Mouse (Mus musculus) regulatory T cell (primary cell): ENCODE measurements around the gene Pdss2.

Experiments
- in situ Hi-C: fragments of 300-600 bp; cut with MboI, MseI; formaldehyde crosslinking; loops from one replicate; pipeline ENCODE4 v1.15.1; 2025; ENCODE audit warnings: high pct_unique_total_duplicates

Pdss2 gene

GRCm38 (mm10) chr10:43312211-43312610 lies 90.9 kb downstream of the Pdss2 start:
- in situ Hi-C loops = no loop called here

- in situ Hi-C loops = no loop called here
Observed at GRCm38 (mm10) chr10:43312658-43313417, 91.6 kb downstream of the Pdss2 start.

- in situ Hi-C loops = no loop called here
Observed at GRCm38 (mm10) chr10:43315228-43315627, 93.9 kb downstream of the Pdss2 start.

GRCm38 (mm10) chr10:43317327-43317951 lies 96.2 kb downstream of the Pdss2 start:
- in situ Hi-C loops = no loop called here

DNA sequence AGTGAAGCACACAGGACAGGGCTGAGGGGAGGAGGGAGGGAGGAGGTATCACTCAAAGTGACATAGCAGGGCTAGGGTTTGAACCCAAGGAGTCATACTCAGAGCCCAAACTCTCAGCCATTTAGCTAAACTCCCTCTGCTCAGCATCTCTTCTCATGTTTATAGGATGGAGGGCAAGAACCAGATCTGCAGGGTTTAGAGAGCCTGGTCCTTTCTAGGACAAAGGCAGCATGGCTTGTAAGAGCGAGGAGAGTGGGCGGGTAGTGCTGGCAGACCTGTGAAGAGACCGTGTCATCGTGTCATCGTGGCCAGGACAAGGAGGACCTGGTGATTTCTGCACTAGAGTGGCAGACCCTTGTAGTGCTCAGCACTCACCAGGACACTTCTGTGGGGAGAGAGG lies 99.7 kb downstream of the Pdss2 start:
- in situ Hi-C loops = no loop called here

GRCm38 (mm10) chr10:43322446-43323178 lies 101.3 kb downstream of the Pdss2 start:
- in situ Hi-C loops = no loop called here

DNA sequence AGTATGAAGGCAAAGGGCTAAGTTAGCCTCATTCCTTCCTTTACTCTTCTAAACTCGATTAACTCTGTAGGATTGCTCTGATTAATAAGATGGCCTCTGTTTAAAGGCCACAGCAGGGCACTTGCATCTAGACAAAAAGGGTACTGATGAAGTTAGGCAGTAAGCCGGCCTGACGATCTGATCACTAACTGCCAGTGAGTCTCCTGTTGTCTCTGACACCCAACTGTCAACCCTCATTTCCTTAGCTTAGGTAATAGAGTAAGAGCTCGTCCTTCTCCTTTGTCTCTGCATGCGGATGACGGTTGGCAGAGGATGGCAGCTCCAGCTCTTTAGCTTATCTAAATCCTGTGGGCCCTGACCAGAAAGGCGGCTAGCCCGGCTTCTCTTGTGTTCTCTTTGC lies 102.1 kb downstream of the Pdss2 start:
- in situ Hi-C loops = no loop called here

DNA sequence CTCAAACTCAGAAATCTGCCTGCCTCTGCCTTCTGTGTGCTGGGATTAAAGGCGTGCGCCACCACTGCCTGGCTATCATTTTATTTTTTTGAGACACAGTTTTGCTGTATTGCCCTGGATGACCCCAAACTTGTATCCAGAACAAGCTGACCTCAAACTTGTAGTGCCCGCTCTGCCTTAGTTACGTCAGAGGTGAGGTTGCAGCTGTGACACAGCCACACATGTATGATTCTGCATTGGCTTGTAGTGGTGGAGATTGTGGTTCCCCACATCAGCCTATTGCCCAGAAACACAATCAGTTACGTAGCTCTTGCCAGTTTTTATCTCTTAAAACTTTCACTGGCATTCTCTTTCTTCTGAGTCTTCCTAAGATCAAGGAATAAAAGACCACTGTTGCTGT lies 108.5 kb downstream of the Pdss2 start:
- in situ Hi-C loops = no loop called here

GRCm38 (mm10) chr10:43330691-43331090 lies 109.4 kb downstream of the Pdss2 start:
- in situ Hi-C loops = no loop called here

DNA sequence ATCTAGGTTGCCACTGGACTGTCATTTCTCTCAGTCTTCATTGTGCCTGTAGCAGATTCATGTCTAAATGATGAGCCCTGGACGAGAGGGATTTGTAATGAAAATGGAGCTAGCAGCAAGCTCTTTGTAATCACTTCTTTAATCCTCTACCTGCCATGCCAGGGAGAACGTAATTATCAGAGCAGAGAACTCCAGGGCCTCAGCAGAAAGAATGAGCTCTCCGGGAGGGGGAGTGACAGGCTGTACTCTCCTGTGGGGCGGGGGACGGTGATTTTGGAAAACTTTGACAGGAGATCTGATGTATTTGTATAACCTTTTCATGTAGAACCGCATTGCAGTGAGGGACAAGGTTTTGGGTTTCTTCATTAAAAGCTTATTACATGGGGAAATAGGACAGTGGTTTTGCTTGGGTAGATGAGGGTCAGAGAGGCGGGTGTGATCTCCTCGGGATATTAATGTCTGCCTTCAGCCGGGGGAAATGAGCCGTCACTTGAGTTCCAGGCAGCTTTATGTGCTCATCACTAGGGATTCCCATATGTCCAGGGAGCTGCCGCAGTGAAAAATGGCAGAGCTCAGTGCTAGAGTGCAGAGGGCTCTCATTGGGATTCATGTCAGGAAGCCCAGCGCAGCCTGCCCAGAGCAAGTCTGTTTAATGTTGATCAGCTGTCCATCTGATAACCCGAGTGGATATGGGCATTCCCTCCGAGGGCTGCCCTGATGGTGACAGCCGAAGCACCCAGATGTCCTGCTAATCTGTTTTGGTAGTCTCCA lies 110.8 kb downstream of the Pdss2 start:
- in situ Hi-C loops = no loop called here

DNA sequence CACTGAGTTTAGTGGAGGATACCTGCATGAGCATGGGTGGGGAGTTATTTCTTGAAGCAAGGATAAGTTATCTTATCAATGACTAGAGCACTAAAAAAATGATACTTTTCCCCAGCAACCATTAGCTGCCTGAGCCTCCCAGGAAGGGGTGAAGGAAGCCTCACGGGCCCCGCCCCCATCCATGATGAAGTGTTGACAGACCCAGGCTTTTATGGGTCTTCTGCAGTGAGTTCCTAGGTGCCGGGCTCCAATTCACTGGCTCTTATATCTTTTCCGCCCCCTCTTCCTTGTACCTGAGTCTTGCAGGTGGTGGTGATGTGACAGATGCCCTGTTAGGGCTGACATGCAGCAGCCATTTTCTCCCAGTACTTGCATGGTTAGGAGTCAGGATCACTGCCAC lies 114.6 kb downstream of the Pdss2 start:
- in situ Hi-C loops = no loop called here

- in situ Hi-C loops = no loop called here
Observed at GRCm38 (mm10) chr10:43337110-43337509, 115.8 kb downstream of the Pdss2 start.

- in situ Hi-C loops = no loop called here
Observed at GRCm38 (mm10) chr10:43339811-43340210, 118.5 kb downstream of the Pdss2 start.

DNA sequence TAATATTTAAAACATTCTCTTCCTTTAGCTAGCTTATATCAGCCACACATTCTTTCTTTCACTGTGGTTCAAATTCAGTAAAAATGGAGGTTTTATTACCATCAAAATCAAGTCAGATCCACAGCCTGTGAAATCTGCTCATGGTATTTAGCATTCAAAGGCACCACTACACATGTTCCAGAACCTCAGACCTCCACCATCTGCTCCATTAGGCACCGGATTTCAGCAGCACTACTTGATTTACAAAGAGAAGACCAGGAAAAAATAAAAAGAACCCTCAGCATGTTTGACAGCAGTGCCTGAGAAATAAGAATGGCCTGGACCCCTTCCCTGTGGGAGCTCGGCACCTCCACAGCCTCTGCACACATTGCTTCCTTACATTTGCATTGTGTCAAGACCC lies 128.4 kb downstream of the Pdss2 start:
- in situ Hi-C loops = no loop called here

GRCm38 (mm10) chr10:43357884-43358283 lies 136.6 kb downstream of the Pdss2 start:
- in situ Hi-C loops = no loop called here

GRCm38 (mm10) chr10:43362947-43363346 lies 141.7 kb downstream of the Pdss2 start:
- in situ Hi-C loops = no loop called here

GRCm38 (mm10) chr10:43363431-43363851 lies 142.2 kb downstream of the Pdss2 start:
- in situ Hi-C loops = no loop called here

DNA sequence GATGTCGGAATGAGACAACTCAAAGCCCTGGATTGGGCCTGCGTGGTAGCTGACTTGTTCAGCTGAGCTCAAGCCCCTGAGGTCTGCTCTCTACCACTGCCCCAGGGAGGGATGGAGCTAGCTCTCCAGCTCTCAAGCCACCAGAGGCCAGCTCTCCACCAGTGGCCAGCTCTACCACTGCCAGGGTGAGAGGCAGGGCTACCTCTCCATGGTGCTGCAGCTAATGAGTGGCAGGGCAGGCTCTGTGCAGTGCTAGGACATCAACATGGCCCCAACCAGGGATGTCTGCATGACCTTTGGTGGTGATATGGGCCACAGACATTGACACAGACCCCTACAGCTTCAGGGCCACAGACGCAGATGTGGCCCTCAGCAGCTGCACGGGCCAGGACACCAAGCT lies 144.6 kb downstream of the Pdss2 start:
- in situ Hi-C loops = no loop called here

DNA sequence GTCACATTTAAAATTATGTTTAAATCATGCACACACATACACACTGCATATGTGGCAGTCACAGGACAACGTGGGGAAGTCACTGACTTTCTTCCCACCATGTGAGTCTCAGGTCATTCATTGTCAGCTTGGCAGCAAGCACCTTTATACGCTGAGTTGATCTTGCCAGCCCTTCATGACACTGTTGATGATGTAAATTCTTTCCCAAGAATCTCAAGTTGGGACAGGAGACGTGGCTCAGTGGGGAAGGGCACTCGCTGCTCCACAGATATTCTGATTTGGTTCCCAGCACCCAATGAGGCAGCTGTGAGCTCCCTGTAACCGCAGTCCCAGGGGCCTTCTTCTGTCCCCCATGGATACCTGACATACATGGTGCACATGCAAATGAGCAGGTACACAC lies 147.3 kb downstream of the Pdss2 start:
- in situ Hi-C loops = no loop called here

DNA sequence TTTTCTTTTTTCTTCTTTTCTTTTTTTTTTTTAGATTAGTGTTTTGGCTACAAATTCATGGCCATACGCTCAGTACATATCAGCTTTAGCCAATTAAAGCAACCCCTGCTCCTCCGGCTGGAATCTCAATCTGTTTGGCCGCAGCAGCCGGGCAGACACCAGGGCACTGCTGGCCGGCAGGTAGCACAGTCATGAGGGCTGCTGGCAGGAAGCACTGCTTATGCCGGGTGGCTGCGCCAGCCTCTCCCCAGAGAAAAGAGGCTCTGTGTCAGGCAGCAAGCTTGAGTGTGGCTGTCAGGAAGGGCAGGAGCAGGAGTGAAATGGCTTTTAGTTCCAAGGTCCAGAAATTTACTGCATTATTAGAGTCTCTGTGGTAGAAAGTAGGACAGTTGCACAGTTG lies 151.0 kb downstream of the Pdss2 start:
- in situ Hi-C loops = no loop called here

- in situ Hi-C loops = no loop called here
Observed at GRCm38 (mm10) chr10:43373035-43373434, 151.7 kb downstream of the Pdss2 start.

DNA sequence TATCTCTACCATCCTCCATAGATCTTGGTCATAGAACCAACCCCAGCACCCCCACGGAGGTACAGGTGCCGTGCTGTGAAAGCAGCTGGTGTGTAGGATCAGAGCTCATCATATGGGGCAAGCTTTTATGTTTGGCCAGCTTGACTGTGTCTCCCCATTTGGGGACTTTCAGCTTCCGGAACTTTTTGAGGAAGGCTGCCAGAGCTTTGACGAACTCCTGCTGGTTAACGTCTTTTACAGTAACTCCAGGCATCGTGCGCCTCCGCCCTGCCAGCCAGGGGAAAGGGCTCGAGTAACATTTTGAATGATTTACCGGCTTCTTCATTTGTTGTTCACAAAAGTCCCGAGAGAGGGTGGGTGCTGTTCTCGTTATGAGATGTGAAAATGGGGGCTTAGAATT lies 152.4 kb downstream of the Pdss2 start:
- in situ Hi-C loops = no loop called here
